Mouse (Mus musculus): ENCODE data around the gene Wnt16.
"Not testable (repeated sequence)": the region's sequence is repeated elsewhere in the genome, so short reads cannot be mapped to it uniquely, and the experiment has no call there.

Wnt16 gene

GRCm38 (mm10) chr6:22288004-22288736 lies at the start of gene Wnt16:
Wnt16 (plus strand) TSS chr6:22288227.
- no peak for DNase-seq (ENCODE audit: low read depth, low spot score)

GRCm38 (mm10) chr6:22243321-22243720 lies 44.7 kb upstream of the Wnt16 start:
- DNase-seq (ENCODE audit: low read depth, low spot score): no peak

- no peak for DNase-seq (ENCODE audit: low read depth, low spot score)
These were observed 41.3 kb upstream of the Wnt16 start for GRCm38 (mm10) chr6:22246696-22247095.

- DNase-seq (ENCODE audit: low read depth, low spot score): no peak
These were observed 29.2 kb upstream of the Wnt16 start for GRCm38 (mm10) chr6:22258784-22259183.

GRCm38 (mm10) chr6:22262519-22262918 lies 25.5 kb upstream of the Wnt16 start:
- no peak for DNase-seq (ENCODE audit: low read depth, low spot score)

GRCm38 (mm10) chr6:22264094-22264493 lies 23.9 kb upstream of the Wnt16 start:
- DNase-seq (ENCODE audit: low read depth, low spot score): not testable (repeated sequence)

GRCm38 (mm10) chr6:22266018-22266417 lies 22.0 kb upstream of the Wnt16 start:
- DNase-seq (ENCODE audit: low read depth, low spot score): no peak

- DNase-seq (ENCODE audit: low read depth, low spot score): no peak
These were observed 20.0 kb upstream of the Wnt16 start for GRCm38 (mm10) chr6:22267807-22268667.

- no peak for DNase-seq (ENCODE audit: low read depth, low spot score)
These were observed 19.4 kb upstream of the Wnt16 start for GRCm38 (mm10) chr6:22268677-22269076.

- DNase-seq (ENCODE audit: low read depth, low spot score): peak; percentile 34
These were observed 18.0 kb upstream of the Wnt16 start for GRCm38 (mm10) chr6:22269840-22270521.

GRCm38 (mm10) chr6:22277941-22278340 lies 10.1 kb upstream of the Wnt16 start:
- no peak for DNase-seq (ENCODE audit: low read depth, low spot score)

GRCm38 (mm10) chr6:22280217-22280861 lies 7.7 kb upstream of the Wnt16 start:
- peak; percentile 54 for DNase-seq (ENCODE audit: low read depth, low spot score)

GRCm38 (mm10) chr6:22282405-22282804 lies 5.6 kb upstream of the Wnt16 start:
- DNase-seq (ENCODE audit: low read depth, low spot score): no peak

- DNase-seq (ENCODE audit: low read depth, low spot score): no peak
These were observed 872 bp downstream of the Wnt16 start for GRCm38 (mm10) chr6:22288737-22289460.

- no peak for DNase-seq (ENCODE audit: low read depth, low spot score)
These were observed 1.5 kb downstream of the Wnt16 start for GRCm38 (mm10) chr6:22289461-22290021.

GRCm38 (mm10) chr6:22290790-22291189 lies 2.8 kb downstream of the Wnt16 start:
- no peak for DNase-seq (ENCODE audit: low read depth, low spot score)

GRCm38 (mm10) chr6:22292056-22292455 lies 4.0 kb downstream of the Wnt16 start:
- no peak for DNase-seq (ENCODE audit: low read depth, low spot score)

- no peak for DNase-seq (ENCODE audit: low read depth, low spot score)
These were observed 5.9 kb downstream of the Wnt16 start for GRCm38 (mm10) chr6:22293922-22294321.

- DNase-seq (ENCODE audit: low read depth, low spot score): no peak
These were observed 9.0 kb downstream of the Wnt16 start for GRCm38 (mm10) chr6:22297028-22297427.

GRCm38 (mm10) chr6:22298059-22298458 lies 10.0 kb downstream of the Wnt16 start:
- DNase-seq (ENCODE audit: low read depth, low spot score): no peak
